Mouse (Mus musculus) neural tube, embryonic 11.5 days (tissue): ENCODE measurements around the gene Fam71e1. TPM values are rescaled to one million over a fixed set of nuclear protein-coding genes. Genes with fewer than 3 reads are reported as not detected.

Experiments used
- ATAC-seq: fragments of 200-750 bp; cut with Nextera tagmentation; 2 replicates; pipeline ENCODE4 v1.8.0; 2017; ENCODE audit warnings: moderate number of reproducible peaks, mild to moderate bottlenecking, moderate TSS enrichment, moderate library complexity; ENCODE audit not compliant: insufficient read depth, low FRiP score, low TSS enrichment
- DNase-seq: peaks from one replicate; pipeline ENCODE4 v3.0.0-alpha.2; 2015; ENCODE audit warnings: low spot score
- H3K27ac ChIP-seq: fragments of 300-500 bp; sonication (generic); 2 replicates; pipeline ENCODE4 v1.5.1; 2014; ENCODE audit warnings: low read depth, mild to moderate bottlenecking, low read length
- H3K27me3 ChIP-seq: fragments of 300-500 bp; sonication (generic); 2 replicates; pipeline ENCODE4 v1.6.1; 2014; ENCODE audit warnings: mild to moderate bottlenecking, low read length, mixed read lengths; ENCODE audit not compliant: control insufficient read depth, insufficient read depth
- H3K36me3 ChIP-seq: fragments of 300-500 bp; sonication (generic); 2 replicates; pipeline ENCODE4 v1.6.1; 2014; ENCODE audit warnings: mild to moderate bottlenecking, low read length, moderate library complexity, mixed read lengths; ENCODE audit not compliant: control insufficient read depth, insufficient read depth
- H3K4me1 ChIP-seq: fragments of 300-500 bp; sonication (generic); 2 replicates; pipeline ENCODE4 v1.6.1; 2014; ENCODE audit warnings: low read length, mixed read lengths; ENCODE audit not compliant: control insufficient read depth, insufficient read depth
- H3K4me2 ChIP-seq: fragments of 300-500 bp; sonication (generic); 2 replicates; pipeline ENCODE4 v1.6.1; 2014; ENCODE audit warnings: low read depth, mild to moderate bottlenecking, moderate library complexity
- H3K4me3 ChIP-seq: fragments of 300-500 bp; sonication (generic); 2 replicates; pipeline ENCODE4 v1.5.1; 2014; ENCODE audit warnings: low read depth, low read length
- H3K9ac ChIP-seq: fragments of 300-500 bp; sonication (generic); 2 replicates; pipeline ENCODE4 v1.6.1; 2014; ENCODE audit warnings: mild to moderate bottlenecking, low read length
- H3K9me3 ChIP-seq: fragments of 300-500 bp; sonication (generic); 2 replicates; pipeline ENCODE4 v1.6.1; 2016; ENCODE audit warnings: low read length; ENCODE audit not compliant: control insufficient read depth
- WGBS: fragments of 180-500 bp; shearing (Covaris S2); extraction: QIAGEN DNeasy Blood & Tissue Kit; methylation state at CpG from one replicate; pipeline ENCODE4 v1.1.7; 2014; 5-methylcytosine and 5-hydroxymethylcytosine counted together
- polyA plus RNA-seq: library from polyadenylated mRNA; unstranded; fragments of >200 nt; fragmentation: Nextera tagmentation; extraction: Ambion mirVana; gene quantifications from 2 replicates; pipeline ENCODE4 v1.2.1, GENCODE M21; 2014

Fam71e1 gene
- polyA plus RNA-seq, 1 experiment from 2014 or later = 12.3 TPM

- Histone ChIP-seq H3K4me1 (peaks cover 6% of the 10 kb centered on the region; the same call in 1 of the 2 replicates), H3K4me3 (no peak overlapping the region), H3K36me3 (peaks cover 10% of the 10 kb centered on the region), H3K4me2 (no peak overlapping the region), H3K9ac (no peak overlapping the region), H3K9me3 (no peaks in the 10 kb centered on the region), H3K27me3 (no peaks in the 10 kb centered on the region), H3K27ac (no peak overlapping the region)
- DNase-seq (no peak), ATAC-seq (no peak)
- WGBS = 99% methylated on average over 5 of the region's 5 CpGs
Measured at GRCm38 (mm10) chr7:44491391-44491790, 5.0 kb upstream of the Fam71e1 start.

DNA sequence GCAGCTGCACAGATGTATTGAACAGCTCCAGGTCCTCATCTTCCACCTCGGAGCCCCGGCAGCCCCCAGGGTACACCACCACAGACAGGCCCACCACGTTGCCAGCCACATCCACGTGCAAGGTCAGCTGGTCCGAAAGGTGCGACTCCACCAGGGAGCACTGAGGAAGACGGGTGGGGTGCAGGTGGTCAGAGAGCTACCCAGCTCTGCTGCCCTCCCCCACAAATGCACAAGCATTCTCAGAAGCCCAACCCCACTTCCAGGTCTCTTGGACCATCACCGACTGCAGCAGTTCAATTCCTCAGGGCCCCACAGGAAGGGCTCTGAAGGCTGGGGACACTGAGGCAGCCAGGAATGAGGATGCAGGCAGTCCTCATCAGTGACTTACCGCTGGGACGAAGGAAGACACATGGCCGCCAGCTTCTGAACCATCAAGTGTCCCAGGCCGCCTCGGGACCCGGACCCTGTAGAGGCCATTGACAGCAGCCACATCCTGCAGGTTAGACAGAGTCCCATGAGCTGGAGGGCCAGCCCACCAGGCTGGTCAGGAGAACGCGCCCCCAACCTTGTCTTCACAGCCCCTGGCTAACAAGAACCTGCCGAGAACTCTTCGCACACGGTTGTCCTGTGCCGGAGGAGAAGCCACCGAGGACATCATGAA is 4.1 kb upstream of the Fam71e1 start:
- no peak for ATAC-seq
- Histone ChIP-seq H3K4me3 (no peak overlapping the region), H3K27ac (no peak overlapping the region), H3K4me1 (peaks cover 6% of the 10 kb centered on the region; the same call in 1 of the 2 replicates), H3K27me3 (no peaks in the 10 kb centered on the region), H3K9ac (no peak overlapping the region), H3K4me2 (no peak overlapping the region), H3K9me3 (no peaks in the 10 kb centered on the region), H3K36me3 (peaks cover 10% of the 10 kb centered on the region)
- WGBS = 94% methylated on average over 21 of the region's 21 CpGs
- DNase-seq = no peak

- Histone ChIP-seq H3K4me1 (peaks cover 6% of the 10 kb centered on the region; the same call in 1 of the 2 replicates), H3K4me2 (no peak overlapping the region), H3K27me3 (no peaks in the 10 kb centered on the region), H3K9me3 (no peaks in the 10 kb centered on the region), H3K36me3 (peaks cover 7% of the 10 kb centered on the region), H3K27ac (no peak overlapping the region), H3K4me3 (no peak overlapping the region), H3K9ac (no peak overlapping the region)
- WGBS = 93% methylated on average over 12 of the region's 12 CpGs
- DNase-seq (no peak), ATAC-seq (no peak)
Measured at GRCm38 (mm10) chr7:44494681-44495080, 1.7 kb upstream of the Fam71e1 start.

DNA sequence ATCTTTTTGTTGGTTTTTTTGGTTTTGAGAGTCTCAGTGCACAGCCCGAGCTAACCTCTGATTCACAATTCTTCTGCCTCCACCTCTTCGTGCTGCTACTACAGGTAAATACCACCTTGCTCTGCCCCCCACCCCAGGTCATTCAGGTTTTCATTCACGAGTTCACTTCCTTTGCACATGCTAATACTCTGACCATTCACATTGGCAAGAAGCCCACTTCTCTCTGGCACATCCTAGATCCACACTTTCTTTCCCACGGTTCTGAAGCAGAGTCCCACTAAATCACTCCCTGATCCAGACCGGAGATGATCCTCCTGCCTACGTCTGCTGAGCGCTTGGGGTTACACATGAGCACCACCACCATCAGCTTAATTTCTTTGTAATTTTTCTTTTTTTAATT is 1.3 kb upstream of the Fam71e1 start:
- Histone ChIP-seq H3K9me3 (no peaks in the 10 kb centered on the region), H3K4me2 (peak overlapping the region; percentile 71), H3K27ac (no peak overlapping the region), H3K9ac (peak overlapping the region; percentile 83; the same call in 1 of the 2 replicates), H3K27me3 (no peaks in the 10 kb centered on the region), H3K36me3 (peaks cover 7% of the 10 kb centered on the region), H3K4me3 (peak overlapping the region; percentile 69; the same call in 1 of the 2 replicates), H3K4me1 (peaks cover 6% of the 10 kb centered on the region; the same call in 1 of the 2 replicates)
- no peak for DNase-seq
- 88% methylated on average over 7 of the region's 7 CpGs for WGBS
- no peak for ATAC-seq

DNA sequence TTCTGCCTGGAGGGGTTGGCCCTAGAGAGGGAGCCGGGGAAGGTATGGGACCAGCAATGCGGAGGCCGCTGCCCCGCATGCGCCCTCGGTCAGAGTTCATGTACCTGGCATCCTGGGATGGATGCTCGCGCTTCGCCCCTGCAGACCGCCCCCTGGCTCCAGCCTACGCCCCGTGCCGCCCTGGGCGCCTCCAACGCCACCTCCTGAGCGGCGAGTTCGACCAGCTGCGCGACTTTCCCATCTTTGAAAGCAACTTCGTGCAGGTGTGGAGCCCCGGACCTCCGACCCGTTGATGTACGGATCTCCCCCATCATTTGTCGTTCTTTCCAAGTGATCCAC is 359 bp downstream of the Fam71e1 start:
- peak overlapping the region; percentile 71 for H3K4me2 ChIP-seq
- no peaks in the 10 kb centered on the region for H3K27me3 ChIP-seq
- H3K27ac ChIP-seq = peak overlapping the region; percentile 87
- no peaks in the 10 kb centered on the region for H3K9me3 ChIP-seq
- DNase-seq (no peak), ATAC-seq (no peak; the same call in 1 of the 2 replicates)
- peaks cover 2% of the 10 kb centered on the region for H3K36me3 ChIP-seq
- peak overlapping the region; percentile 83 for H3K9ac ChIP-seq
- H3K4me1 ChIP-seq = peaks cover 6% of the 10 kb centered on the region; the same call in 1 of the 2 replicates
- 0% methylated on average over 26 of the region's 26 CpGs for WGBS
- peak overlapping the region; percentile 69 for H3K4me3 ChIP-seq

DNA sequence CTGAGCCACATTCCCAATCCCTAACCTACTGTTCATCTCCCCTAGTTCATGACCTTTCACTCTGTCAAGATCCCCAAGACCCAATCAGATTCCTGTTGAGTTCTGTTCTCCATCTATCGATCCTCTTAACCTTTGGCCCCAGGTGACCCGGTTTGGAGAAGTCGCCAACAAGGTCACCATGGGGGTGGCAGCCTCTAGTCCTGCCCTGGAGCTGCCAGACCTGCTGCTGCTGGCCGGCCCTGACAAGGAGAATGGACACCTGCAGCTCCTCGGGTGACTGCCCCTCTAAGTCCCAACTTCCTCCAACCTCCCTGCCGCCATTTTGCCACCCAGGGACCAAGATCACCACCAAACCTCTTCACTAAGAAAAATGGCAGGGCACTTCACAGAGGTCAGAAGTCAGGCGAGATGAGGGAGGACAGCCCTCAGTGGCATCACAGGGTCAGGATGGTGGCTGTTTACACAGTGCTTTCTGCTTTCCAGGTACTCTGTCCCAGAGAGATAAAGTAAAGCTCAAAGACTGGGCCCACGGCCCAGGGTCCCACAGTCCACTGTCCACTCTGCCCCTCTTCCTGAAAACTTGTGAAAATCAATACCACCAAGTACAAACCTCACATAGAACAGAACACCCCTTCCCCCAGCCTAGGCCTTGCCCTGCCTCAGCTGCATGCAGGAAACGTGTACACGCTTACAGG is 1.1 kb downstream of the Fam71e1 start:
- no peak for ATAC-seq
- 83% methylated on average over 10 of the region's 10 CpGs for WGBS
- Histone ChIP-seq H3K9ac (peak overlapping the region; percentile 83), H3K4me2 (peak overlapping the region; percentile 71), H3K9me3 (no peaks in the 10 kb centered on the region), H3K4me1 (peaks cover 6% of the 10 kb centered on the region; the same call in 1 of the 2 replicates), H3K27me3 (no peaks in the 10 kb centered on the region), H3K36me3 (peaks cover 2% of the 10 kb centered on the region), H3K27ac (no peak overlapping the region), H3K4me3 (peak overlapping the region; percentile 69)
- no peak for DNase-seq

GRCm38 (mm10) chr7:44498922-44499321 is 2.5 kb downstream of the Fam71e1 start:
- Histone ChIP-seq H3K4me3 (no peak overlapping the region), H3K4me1 (peaks cover 6% of the 10 kb centered on the region; the same call in 1 of the 2 replicates), H3K27ac (no peak overlapping the region), H3K4me2 (no peak overlapping the region), H3K9ac (no peak overlapping the region), H3K36me3 (no peaks in the 10 kb centered on the region), H3K9me3 (no peaks in the 10 kb centered on the region), H3K27me3 (no peaks in the 10 kb centered on the region)
- ATAC-seq = no peak
- WGBS = 74% methylated on average over 1 of the region's 1 CpGs
- no peak for DNase-seq

DNA sequence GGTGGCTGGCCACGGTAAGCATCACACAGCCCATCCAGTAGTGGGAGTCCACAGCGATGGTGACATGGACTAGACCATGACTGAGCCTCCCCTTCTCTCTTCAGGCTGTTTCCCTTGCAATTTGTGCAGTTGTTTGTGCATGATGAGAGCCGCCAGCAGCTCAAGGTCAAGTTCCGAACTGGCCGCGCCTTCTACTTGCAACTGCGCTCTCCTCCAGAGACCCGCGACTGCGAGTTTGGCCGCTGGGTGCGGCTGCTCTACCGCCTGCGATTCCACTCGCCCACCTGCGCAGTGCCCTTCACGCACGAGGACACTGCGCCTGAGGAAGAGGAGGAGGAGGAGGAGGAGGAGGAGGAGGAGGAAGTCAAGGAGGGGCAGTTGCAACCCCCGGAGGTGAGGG is 3.7 kb downstream of the Fam71e1 start:
- no peaks in the 10 kb centered on the region for H3K36me3 ChIP-seq
- H3K27ac ChIP-seq = no peak overlapping the region
- ATAC-seq (no peak), DNase-seq (no peak)
- WGBS = 61% methylated on average over 20 of the region's 20 CpGs
- H3K4me3 ChIP-seq = no peak overlapping the region
- no peaks in the 10 kb centered on the region for H3K27me3 ChIP-seq
- H3K4me1 ChIP-seq = peaks cover 6% of the 10 kb centered on the region; the same call in 1 of the 2 replicates
- H3K9ac ChIP-seq = no peak overlapping the region
- H3K9me3 ChIP-seq = no peaks in the 10 kb centered on the region
- H3K4me2 ChIP-seq = no peak overlapping the region
